Mouse (Mus musculus) heart, embryonic 11.5 days (tissue): ENCODE data around the gene Cib1. TPM values are rescaled to one million over a fixed set of nuclear protein-coding genes. Genes with fewer than 3 reads are reported as not detected.

Source experiments
- ATAC-seq: fragments of 200-750 bp; cut with Nextera tagmentation; replicated peaks from 2 replicates; pipeline ENCODE4 v1.8.0; 2017; ENCODE audit warnings: moderate library complexity; ENCODE audit not compliant: insufficient number of reproducible peaks, low FRiP score, low TSS enrichment
- H3K27ac ChIP-seq: fragments of 300-500 bp; sonication (generic); 2 replicates; pipeline ENCODE4 v1.5.1; 2014; ENCODE audit warnings: mild to moderate bottlenecking, low read depth, low read length
- H3K27me3 ChIP-seq: fragments of 300-500 bp; sonication (generic); 2 replicates; pipeline ENCODE4 v1.6.1; 2014; ENCODE audit warnings: mild to moderate bottlenecking, low read length, mixed read lengths; ENCODE audit not compliant: control insufficient read depth, insufficient read depth
- H3K36me3 ChIP-seq: fragments of 300-500 bp; sonication (generic); 2 replicates; pipeline ENCODE4 v1.6.1; 2014; ENCODE audit warnings: mild to moderate bottlenecking, low read length, moderate library complexity, mixed read lengths; ENCODE audit not compliant: control insufficient read depth, insufficient read depth
- H3K4me1 ChIP-seq: fragments of 300-500 bp; sonication (generic); 2 replicates; pipeline ENCODE4 v1.6.1; 2014; ENCODE audit warnings: low read length; ENCODE audit not compliant: control insufficient read depth, insufficient read depth
- H3K4me2 ChIP-seq: fragments of 300-500 bp; sonication (generic); 2 replicates; pipeline ENCODE4 v1.6.1; 2014; ENCODE audit warnings: mild to moderate bottlenecking, moderate library complexity
- H3K4me3 ChIP-seq: fragments of 300-500 bp; sonication (generic); 2 replicates; pipeline ENCODE4 v1.5.1; 2014; ENCODE audit warnings: low read depth, low read length
- H3K9ac ChIP-seq: fragments of 300-500 bp; sonication (generic); 2 replicates; pipeline ENCODE4 v1.6.1; 2014; ENCODE audit warnings: mild to moderate bottlenecking, low read depth, low read length, moderate library complexity
- H3K9me3 ChIP-seq: fragments of 300-500 bp; sonication (generic); replicated peaks from 2 replicates; pipeline ENCODE4 v1.6.1; 2016; ENCODE audit warnings: low read length; ENCODE audit not compliant: control insufficient read depth
- WGBS: fragments of 180-500 bp; shearing (Covaris S2); extraction: QIAGEN DNeasy Blood & Tissue Kit; methylation state at CpG from one replicate; pipeline ENCODE4 v1.1.7; 2014; ENCODE audit not compliant: insufficient replicate concordance; 5-methylcytosine and 5-hydroxymethylcytosine counted together
- polyA plus RNA-seq: library from polyadenylated mRNA; unstranded; fragments of >200 nt; fragmentation: Nextera tagmentation; extraction: Ambion mirVana; gene quantifications from 2 replicates; pipeline ENCODE4 v1.2.1, GENCODE M21; 2014

The Cib1 gene
- polyA plus RNA-seq, 1 experiment from 2014 or later, result 53.8 TPM

DNA sequence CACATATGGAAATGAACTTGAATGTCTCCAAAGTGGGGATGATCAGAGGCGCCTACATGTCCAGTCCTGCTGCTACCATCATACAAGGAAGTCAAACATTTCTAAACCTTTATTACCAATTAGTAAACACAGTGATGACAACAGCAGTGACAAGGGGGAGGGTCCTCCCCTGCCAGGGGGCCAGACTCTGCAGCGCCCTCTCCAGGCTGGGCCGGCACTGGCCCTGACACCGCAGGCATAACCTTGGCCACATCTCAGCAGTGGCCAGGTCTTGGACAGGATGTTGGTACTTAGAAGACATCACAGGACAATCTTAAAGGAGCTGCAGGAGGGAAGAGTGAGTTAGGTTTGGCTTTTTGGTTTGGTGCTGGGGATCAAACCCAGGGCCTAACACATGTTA lies 5.5 kb downstream of the Cib1 start:
- Histone ChIP-seq H3K9ac (no peak overlapping the region), H3K4me2 (no peak overlapping the region), H3K27me3 (no peaks in the 10 kb centered on the region), H3K27ac (no peak overlapping the region), H3K4me1 (peaks cover 7% of the 10 kb centered on the region; the same call in 1 of the 2 replicates), H3K9me3 (no peaks in the 10 kb centered on the region), H3K36me3 (peaks cover 20% of the 10 kb centered on the region; the same call in 1 of the 2 replicates), H3K4me3 (no peak overlapping the region)
- WGBS, result 95% methylated on average over 4 of the region's 4 CpGs
- no peak for ATAC-seq

DNA sequence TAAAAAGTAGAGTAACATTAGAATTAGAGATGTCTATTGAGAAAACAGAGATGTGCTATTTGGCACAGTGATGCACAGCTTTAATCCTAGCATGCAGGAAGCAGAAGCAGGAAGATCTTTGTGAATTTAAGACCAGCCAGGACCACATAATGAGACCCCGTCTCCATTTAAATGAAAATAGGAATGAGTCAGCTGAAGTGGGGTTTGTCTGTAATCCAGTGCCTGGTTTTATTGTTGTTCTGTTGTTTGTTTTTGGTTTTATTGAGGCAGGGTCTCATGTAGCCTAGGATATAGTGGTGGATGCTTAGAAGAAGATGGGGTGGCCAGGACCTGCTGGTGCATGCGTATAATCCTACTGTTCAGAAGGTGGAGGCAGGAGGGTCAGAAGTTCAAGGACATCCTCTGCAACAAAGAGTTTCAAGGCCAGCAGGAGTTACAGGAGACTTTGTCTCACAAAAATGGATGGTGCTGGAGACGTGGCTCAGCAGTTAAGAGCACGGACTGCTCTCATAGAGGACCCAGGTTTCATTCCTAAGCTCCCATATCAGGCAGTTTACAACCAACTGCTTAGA lies 11.3 kb downstream of the Cib1 start:
- H3K4me3 ChIP-seq, result no peak overlapping the region
- H3K36me3 ChIP-seq, result peaks cover 32% of the 10 kb centered on the region
- H3K9ac ChIP-seq, result no peak overlapping the region
- no peaks in the 10 kb centered on the region for H3K4me1 ChIP-seq
- WGBS, result 82% methylated on average over 4 of the region's 4 CpGs
- no peak for ATAC-seq
- H3K27me3 ChIP-seq, result no peaks in the 10 kb centered on the region
- no peak overlapping the region for H3K27ac ChIP-seq
- no peak overlapping the region for H3K4me2 ChIP-seq
- no peaks in the 10 kb centered on the region for H3K9me3 ChIP-seq

DNA sequence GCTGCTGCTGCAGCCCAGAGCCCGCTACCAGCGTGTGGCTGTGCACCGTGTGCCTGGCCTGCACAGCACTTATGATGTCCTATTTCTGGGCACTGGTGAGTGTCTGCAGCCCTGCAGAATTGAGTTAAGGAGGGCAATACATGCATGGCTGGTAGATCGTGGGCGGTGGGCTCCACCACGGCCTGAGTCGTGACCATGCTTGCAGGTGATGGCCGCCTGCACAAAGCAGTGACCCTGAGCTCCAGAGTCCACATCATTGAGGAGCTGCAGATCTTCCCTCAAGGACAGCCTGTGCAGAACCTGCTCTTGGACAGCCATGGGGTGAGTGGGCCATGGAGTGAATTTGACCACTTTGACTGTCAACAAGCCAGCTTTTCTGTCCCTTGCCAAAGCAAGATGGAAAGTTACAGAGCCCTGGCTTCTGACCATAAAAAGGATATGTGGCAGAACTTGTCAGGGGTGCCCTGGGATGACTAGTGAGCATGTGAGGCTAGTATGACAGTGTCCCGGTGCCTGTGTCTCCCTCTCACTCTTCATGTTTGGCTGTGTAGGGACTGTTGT lies 12.3 kb downstream of the Cib1 start:
- H3K27me3 ChIP-seq, result no peaks in the 10 kb centered on the region
- H3K4me1 ChIP-seq, result no peaks in the 10 kb centered on the region
- no peak overlapping the region for H3K27ac ChIP-seq
- no peak for ATAC-seq
- H3K9ac ChIP-seq, result no peak overlapping the region
- peaks cover 29% of the 10 kb centered on the region for H3K36me3 ChIP-seq
- H3K9me3 ChIP-seq, result no peaks in the 10 kb centered on the region
- no peak overlapping the region for H3K4me2 ChIP-seq
- 91% methylated on average over 9 of the region's 9 CpGs for WGBS
- no peak overlapping the region for H3K4me3 ChIP-seq

DNA sequence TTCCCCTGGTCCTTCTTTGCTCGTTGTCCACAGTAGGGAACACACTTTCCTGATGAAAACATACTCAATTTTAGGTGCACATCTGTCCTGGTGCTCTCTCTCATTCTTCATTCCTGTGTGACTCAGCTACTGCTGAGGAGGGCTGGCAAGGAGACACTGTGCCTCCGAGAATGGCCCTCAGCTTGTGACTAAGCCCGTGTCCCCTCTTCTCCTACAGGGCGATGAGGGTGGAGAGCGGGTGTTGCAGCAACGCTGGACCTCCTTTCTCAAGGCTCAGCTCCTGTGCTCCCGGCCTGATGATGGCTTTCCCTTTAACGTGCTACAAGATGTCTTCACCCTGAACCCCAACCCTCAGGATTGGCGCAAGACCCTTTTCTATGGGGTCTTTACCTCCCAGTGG lies 13.9 kb downstream of the Cib1 start:
- Histone ChIP-seq H3K27me3 (no peaks in the 10 kb centered on the region), H3K27ac (no peak overlapping the region), H3K4me2 (no peak overlapping the region), H3K4me3 (no peak overlapping the region), H3K9me3 (no peaks in the 10 kb centered on the region), H3K9ac (no peak overlapping the region), H3K4me1 (no peaks in the 10 kb centered on the region), H3K36me3 (peaks cover 22% of the 10 kb centered on the region)
- 88% methylated on average over 9 of the region's 9 CpGs for WGBS
- no peak for ATAC-seq

DNA sequence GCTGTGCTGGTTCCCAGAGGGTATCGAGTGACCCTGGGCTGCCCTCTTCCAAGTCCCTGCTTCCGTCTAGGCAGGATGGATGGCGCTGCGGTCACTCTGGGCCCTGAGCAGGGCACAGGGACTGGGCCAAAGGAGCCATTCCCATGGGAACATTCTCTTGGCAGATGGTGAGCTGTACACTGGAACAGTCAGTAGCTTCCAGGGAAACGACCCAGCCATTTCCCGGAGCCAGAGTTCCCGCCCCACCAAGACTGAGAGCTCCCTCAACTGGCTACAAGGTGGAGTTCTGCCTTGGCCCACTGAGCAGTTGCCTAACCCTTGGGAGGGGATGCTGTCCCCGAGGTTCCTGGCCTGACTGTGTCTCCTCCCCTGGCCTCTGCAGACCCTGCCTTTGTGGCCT lies 16.0 kb downstream of the Cib1 start:
- no peak for ATAC-seq
- peaks cover 22% of the 10 kb centered on the region for H3K36me3 ChIP-seq
- no peak overlapping the region for H3K9ac ChIP-seq
- no peak overlapping the region for H3K4me3 ChIP-seq
- H3K27me3 ChIP-seq, result no peaks in the 10 kb centered on the region
- WGBS, result 77% methylated on average over 8 of the region's 8 CpGs
- no peak overlapping the region for H3K27ac ChIP-seq
- H3K4me2 ChIP-seq, result no peak overlapping the region
- H3K4me1 ChIP-seq, result no peaks in the 10 kb centered on the region
- H3K9me3 ChIP-seq, result no peaks in the 10 kb centered on the region

DNA sequence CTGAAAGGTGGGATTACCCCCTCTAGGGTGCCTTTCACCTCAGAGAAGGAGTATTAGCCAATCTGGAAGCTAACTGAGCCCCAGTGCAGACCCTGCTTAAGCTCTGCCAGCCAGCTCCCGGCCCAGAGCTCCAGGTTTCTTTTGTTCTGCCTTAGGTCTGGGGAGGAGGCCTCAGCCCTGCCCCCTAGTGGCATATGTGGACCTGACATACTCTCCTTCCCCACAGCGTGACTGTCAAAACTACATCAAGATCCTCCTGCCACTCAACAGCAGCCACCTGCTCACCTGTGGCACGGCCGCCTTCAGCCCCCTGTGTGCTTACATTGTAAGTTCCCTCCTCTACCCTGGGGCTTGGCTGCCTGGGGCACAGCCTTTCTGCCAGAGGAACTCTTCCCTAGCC lies 17.2 kb downstream of the Cib1 start:
- Histone ChIP-seq H3K27ac (no peak overlapping the region), H3K4me2 (no peak overlapping the region), H3K9ac (no peak overlapping the region), H3K27me3 (no peaks in the 10 kb centered on the region), H3K36me3 (peaks cover 18% of the 10 kb centered on the region), H3K4me1 (no peaks in the 10 kb centered on the region), H3K9me3 (no peaks in the 10 kb centered on the region), H3K4me3 (no peak overlapping the region)
- ATAC-seq, result peak; percentile 60; the same call in 1 of the 2 replicates
- WGBS, result 24% methylated on average over 4 of the region's 4 CpGs

DNA sequence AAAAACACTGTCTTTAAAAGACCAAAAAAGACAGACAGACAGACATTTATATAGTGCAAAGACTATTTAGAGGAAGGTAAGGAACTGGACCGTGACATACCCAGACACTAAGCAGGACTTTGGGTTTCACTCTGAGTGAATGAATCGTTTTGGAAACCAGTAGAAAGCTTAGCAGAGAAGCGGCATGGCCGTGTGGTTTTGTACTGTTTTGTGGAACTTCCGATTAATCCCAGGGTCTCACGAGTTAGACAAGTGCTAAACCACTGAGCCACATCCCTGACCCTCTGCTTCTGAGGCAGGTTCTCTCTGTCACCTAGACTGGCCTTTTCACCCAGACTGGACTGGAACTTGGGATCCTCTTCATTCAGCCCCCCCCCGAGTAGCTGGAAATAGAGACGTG lies 18.2 kb downstream of the Cib1 start:
- Histone ChIP-seq H3K4me2 (no peak overlapping the region), H3K27me3 (no peaks in the 10 kb centered on the region), H3K4me1 (peaks cover 3% of the 10 kb centered on the region), H3K4me3 (no peak overlapping the region), H3K9me3 (no peaks in the 10 kb centered on the region), H3K27ac (no peak overlapping the region), H3K9ac (no peak overlapping the region), H3K36me3 (peaks cover 9% of the 10 kb centered on the region)
- ATAC-seq, result no peak
- 82% methylated on average over 8 of the region's 8 CpGs for WGBS

DNA sequence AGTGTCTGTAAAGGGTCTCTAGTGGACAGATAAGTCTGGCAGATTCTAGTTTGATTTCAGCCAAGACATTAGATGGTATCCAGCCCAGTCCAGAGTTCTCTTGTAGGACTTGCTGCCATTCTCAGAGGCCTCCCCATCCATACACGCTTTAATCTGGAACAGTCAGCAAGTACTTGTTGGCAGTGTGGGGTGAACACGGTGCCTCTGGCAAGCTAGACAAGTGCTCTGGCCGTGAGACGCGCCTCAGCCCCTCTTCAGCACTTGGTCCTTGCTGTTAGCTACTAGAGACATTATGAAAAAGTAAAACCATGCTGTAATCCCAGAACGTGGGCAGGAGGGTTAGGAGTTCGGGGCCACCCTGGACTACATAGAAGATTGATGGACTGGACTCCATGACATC lies 19.0 kb downstream of the Cib1 start:
- Histone ChIP-seq H3K36me3 (peaks cover 5% of the 10 kb centered on the region), H3K4me3 (no peak overlapping the region), H3K9me3 (no peaks in the 10 kb centered on the region), H3K27ac (no peak overlapping the region), H3K4me2 (no peak overlapping the region), H3K4me1 (peaks cover 11% of the 10 kb centered on the region), H3K9ac (no peak overlapping the region), H3K27me3 (no peaks in the 10 kb centered on the region)
- WGBS, result 83% methylated on average over 7 of the region's 7 CpGs
- no peak for ATAC-seq

DNA sequence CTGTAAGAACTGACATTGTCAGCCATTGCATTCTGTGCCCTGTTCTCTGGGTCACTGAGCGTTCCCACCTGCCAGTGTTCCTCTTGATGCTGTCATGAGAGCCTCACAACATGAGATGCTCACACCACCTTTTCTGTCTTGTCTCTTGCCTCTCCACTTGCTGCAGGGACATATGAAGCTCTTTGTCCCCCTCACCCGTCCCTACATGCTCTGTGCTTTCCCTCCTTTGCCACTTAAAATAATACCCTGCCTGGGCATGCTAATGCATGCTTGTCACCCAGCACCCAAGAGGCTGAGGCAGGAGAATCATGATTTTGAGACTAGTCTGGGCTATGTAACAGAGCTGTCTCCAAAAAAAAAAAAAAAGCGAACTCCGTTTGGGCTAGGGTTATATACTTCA lies 21.6 kb downstream of the Cib1 start:
- H3K9me3 ChIP-seq, result no peaks in the 10 kb centered on the region
- ATAC-seq, result no peak
- WGBS, result 91% methylated on average over 4 of the region's 4 CpGs
- no peaks in the 10 kb centered on the region for H3K27me3 ChIP-seq
- no peak overlapping the region for H3K4me3 ChIP-seq
- H3K27ac ChIP-seq, result no peak overlapping the region
- H3K9ac ChIP-seq, result no peak overlapping the region
- peaks cover 3% of the 10 kb centered on the region for H3K36me3 ChIP-seq
- no peak overlapping the region for H3K4me2 ChIP-seq
- peaks cover 36% of the 10 kb centered on the region for H3K4me1 ChIP-seq
